8 mouse cellular contexts compared by ENCODE assay signal in genomic region chr12:71048117-71048516, GRCm38 (mm10). TPM values are rescaled to one million over a fixed set of nuclear protein-coding genes. Genes with fewer than 3 reads are reported as not detected.
A peak's percentile ranks its signal among the peaks of the same experiment; 100 is the strongest.
DNase-seq lines count a peak whose midpoint lies in the region; ATAC-seq and TF ChIP-seq lines count a peak whose summit lies in the region.

No protein-coding gene starts in this region.

- peaks cover 46% of the 10 kb centered on the region for H3K36me3 ChIP-seq in forebrain, embryonic 10.5 days (replicated peaks)
- peaks cover 32% of the 10 kb centered on the region for H3K36me3 ChIP-seq in heart, embryonic 14.5 days (ENCODE audit: control insufficient read depth, insufficient read depth, low read length)
- peaks cover 3% of the 10 kb centered on the region; the same call in 1 of the 2 replicates for H3K36me3 ChIP-seq in kidney, postnatal 0 days (ENCODE audit: insufficient read depth, low read length)

- TF ChIP-seq CTCF in kidney, postnatal 0 days (IDR thresholded peaks at IDR 0.05; ENCODE audit: low read depth) = no peak

- no peak; the same call in 1 of the 2 replicates for ATAC-seq in heart, embryonic 14.5 days (ENCODE audit: insufficient number of reproducible peaks, insufficient read depth, low FRiP score, low read depth)
- ATAC-seq in kidney, postnatal 0 days (replicated peaks; ENCODE audit: low FRiP score, low read depth) = no peak; the same call in 1 of the 2 replicates

- H3K9me3 ChIP-seq in forebrain, embryonic 10.5 days = no peaks in the 10 kb centered on the region
- H3K9me3 ChIP-seq in heart, embryonic 14.5 days (ENCODE audit: control insufficient read depth, low read length) = no peaks in the 10 kb centered on the region
- H3K9me3 ChIP-seq in kidney, postnatal 0 days (replicated peaks; ENCODE audit: low read length) = no peaks in the 10 kb centered on the region

- peak overlapping the region; percentile 8; the same call in 1 of the 2 replicates for H3K4me3 ChIP-seq in forebrain, embryonic 10.5 days
- peak overlapping the region in 1 of 2 experiments; percentile 19; a peak in 3 of 4 replicates for H3K4me3 ChIP-seq in heart, embryonic 14.5 days (ENCODE audit: control insufficient read depth in 1 of 2, insufficient read depth in 1 of 2, low read depth in 1 of 2, low read length in 2 of 2)
- H3K4me3 ChIP-seq in kidney, postnatal 0 days (replicated peaks; ENCODE audit: low read depth, low read length) = no peak overlapping the region

- H3K9ac ChIP-seq in heart, embryonic 14.5 days (ENCODE audit: low read length) = peak overlapping the region; percentile 32
- H3K9ac ChIP-seq in kidney, postnatal 0 days (ENCODE audit: low read depth, low read length) = no peak overlapping the region

- peak overlapping the region; percentile 78; the same call in 1 of the 2 replicates for H3K27ac ChIP-seq in forebrain, embryonic 10.5 days
- peak overlapping the region; percentile 63 to 66 for H3K27ac ChIP-seq in heart, embryonic 14.5 days (replicated peaks in 1 of 2; ENCODE audit: control insufficient read depth in 1 of 2, insufficient read depth in 1 of 2, low read depth in 2 of 2, low read length in 2 of 2)
- H3K27ac ChIP-seq in kidney, postnatal 0 days = peak overlapping the region; percentile 19; the same call in 1 of the 2 replicates

- peak; percentile 82 for DNase-seq in 3T3-L1 (ENCODE audit: low read depth, low spot score)
- DNase-seq in brain, adult 2 months (ENCODE audit: low read depth, low spot score) = peak; percentile 99
- DNase-seq in forebrain, embryonic 10.5 days (ENCODE audit: extremely low spot score, low spot score) = peak; percentile 54
- DNase-seq in kidney, postnatal 0 days (ENCODE audit: low spot score) = peak; percentile 98
- DNase-seq in liver = peak; percentile 81
- DNase-seq in monocyte, adult 2 months (ENCODE audit: low read depth in 1 of 2, low spot score in 2 of 2) = peak; percentile 53 to 76
- peak; percentile 71 to 81 for DNase-seq in spleen, postnatal 14 days (ENCODE audit: low spot score in 2 of 2)

- WGBS in forebrain, embryonic 10.5 days = 81% methylated on average over 7 of the region's 7 CpGs
- WGBS in heart, embryonic 14.5 days = 31% methylated on average over 7 of the region's 7 CpGs
- 21% methylated on average over 7 of the region's 7 CpGs for WGBS in kidney, postnatal 0 days

- H3K4me1 ChIP-seq in forebrain, embryonic 10.5 days = peaks cover 10% of the 10 kb centered on the region; the same call in 1 of the 2 replicates
- H3K4me1 ChIP-seq in heart, embryonic 14.5 days (ENCODE audit: control insufficient read depth in 2 of 2, insufficient read depth in 2 of 2, low read length in 2 of 2) = peaks cover 5 to 27% of the 10 kb centered on the region in 2 experiments
- no peaks in the 10 kb centered on the region for H3K4me1 ChIP-seq in kidney, postnatal 0 days (replicated peaks; ENCODE audit: insufficient read depth, low read length)

- no peaks in the 10 kb centered on the region for H3K27me3 ChIP-seq in forebrain, embryonic 10.5 days (ENCODE audit: poor library complexity, severe bottlenecking)
- no peaks in the 10 kb centered on the region for H3K27me3 ChIP-seq in heart, embryonic 14.5 days (ENCODE audit: control insufficient read depth, insufficient read depth, low read length)
- H3K27me3 ChIP-seq in kidney, postnatal 0 days (ENCODE audit: insufficient read depth, low read length) = no peaks in the 10 kb centered on the region

- peak overlapping the region; percentile 52 for H3K4me2 ChIP-seq in heart, embryonic 14.5 days (ENCODE audit: low read length)
- H3K4me2 ChIP-seq in kidney, postnatal 0 days (ENCODE audit: low read length) = peak overlapping the region; percentile 37

RNA-seq across cellular contexts. Expression of gene Arid4a, which starts 32.3 kb away (rescaled TPM):
- polyA plus RNA-seq in forebrain, embryonic 10.5 days (2016; fragmentation: Nextera tagmentation; extraction: Ambion mirVana) = 22.7 and 28.3 TPM in 2 replicates
- polyA plus RNA-seq in heart, embryonic 14.5 days (2014; fragmentation: Nextera tagmentation; extraction: Ambion mirVana) = 23.3 and 29.5 TPM in 2 replicates
- polyA plus RNA-seq in kidney, postnatal 0 days (2015; fragmentation: Nextera tagmentation; extraction: Ambion mirVana) = 32.4 and 32.6 TPM in 2 replicates

Comparison
In these comparisons a context has a peak if more than half of its experiments do, and no peak if none do; other contexts are left out.
1. H3K27ac ChIP-seq: peak in every context shown above with its lines; median percentile 78 in forebrain, embryonic 10.5 days; 64 in heart, embryonic 14.5 days; 19 in kidney, postnatal 0 days.